Mouse (Mus musculus) large intestine, adult 2 months (tissue): ENCODE results near the gene Cyb5d2. TPM values are rescaled to one million over a fixed set of nuclear protein-coding genes. Genes with fewer than 3 reads are reported as not detected.

Experiments used
- DNase-seq: peaks from one replicate; pipeline ENCODE4 v3.0.0-alpha.2; 2012; ENCODE audit warnings: low read depth, low spot score
- WGBS: fragments of 180-500 bp; shearing (Covaris S2); methylation state at CpG from one replicate; pipeline ENCODE4 v1.1.7; 2018; 5-methylcytosine and 5-hydroxymethylcytosine counted together
- polyA plus RNA-seq: library from polyadenylated mRNA; depleted of rRNA; stranded (reverse); fragments of >200 nt; gene quantifications from 2 replicates; pipeline ENCODE4 v1.2.3, GENCODE M21; 2012; rRNA removed

Cyb5d2 gene
- polyA plus RNA-seq, result 3.9 and 5.8 TPM in 2 replicates

GRCm38 (mm10) chr11:72795455-72796295 is at the start of gene Cyb5d2, which contains the start of gene Zzef1:
Gene Cyb5d2 (minus strand): TSS chr11:72796142.
Gene Zzef1 (plus strand): TSS chr11:72796226.
- DNase-seq, result peak; percentile 94
- under 1% methylated on average over 69 of the region's 69 CpGs for WGBS

GRCm38 (mm10) chr11:72845526-72845925 is 49.6 kb upstream of the Cyb5d2 start:
- no peak for DNase-seq
- WGBS, result 95% methylated on average over 2 of the region's 2 CpGs

GRCm38 (mm10) chr11:72843576-72843975 is 47.6 kb upstream of the Cyb5d2 start:
- peak; percentile 19 for DNase-seq

- WGBS, result 83% methylated on average over 3 of the region's 3 CpGs
- no peak for DNase-seq
Observed at GRCm38 (mm10) chr11:72842731-72843130, 46.8 kb upstream of the Cyb5d2 start.

- 89% methylated on average over 3 of the region's 3 CpGs for WGBS
Observed at GRCm38 (mm10) chr11:72829869-72830268, 33.9 kb upstream of the Cyb5d2 start.

GRCm38 (mm10) chr11:72821041-72821440 is 25.1 kb upstream of the Cyb5d2 start:
- WGBS, result 42% methylated on average over 7 of the region's 7 CpGs
- DNase-seq, result peak; percentile 57

More at GRCm38 (mm10) chr11:72829869-72830268, 33.9 kb upstream of the Cyb5d2 start:
- DNase-seq, result no peak

- no peak for DNase-seq
- 88% methylated on average over 7 of the region's 7 CpGs for WGBS
Observed at GRCm38 (mm10) chr11:72818067-72818466, 22.1 kb upstream of the Cyb5d2 start.

- WGBS, result 67% methylated on average over 1 of the region's 1 CpGs
- no peak for DNase-seq
Observed at GRCm38 (mm10) chr11:72816859-72817258, 20.9 kb upstream of the Cyb5d2 start.

GRCm38 (mm10) chr11:72814188-72814587 is 18.2 kb upstream of the Cyb5d2 start:
- no peak for DNase-seq
- WGBS, result 89% methylated on average over 2 of the region's 2 CpGs

- 94% methylated on average over 5 of the region's 5 CpGs for WGBS
- DNase-seq, result no peak
Observed at GRCm38 (mm10) chr11:72813687-72814086, 17.7 kb upstream of the Cyb5d2 start.

- WGBS, result 33% methylated on average over 4 of the region's 4 CpGs
- DNase-seq, result no peak
Observed at GRCm38 (mm10) chr11:72807992-72808391, 12.1 kb upstream of the Cyb5d2 start.

GRCm38 (mm10) chr11:72806556-72806955 is 10.6 kb upstream of the Cyb5d2 start:
- no peak for DNase-seq
- WGBS, result 46% methylated on average over 2 of the region's 2 CpGs

GRCm38 (mm10) chr11:72805232-72805631 is 9.3 kb upstream of the Cyb5d2 start:
- DNase-seq, result no peak
- WGBS, result 50% methylated on average over 3 of the region's 3 CpGs

- DNase-seq, result no peak
Observed at GRCm38 (mm10) chr11:72804586-72804985, 8.6 kb upstream of the Cyb5d2 start.

- WGBS, result 68% methylated on average over 3 of the region's 3 CpGs
- no peak for DNase-seq
Observed at GRCm38 (mm10) chr11:72803038-72803437, 7.1 kb upstream of the Cyb5d2 start.

GRCm38 (mm10) chr11:72801182-72801581 is 5.2 kb upstream of the Cyb5d2 start:
- no peak for DNase-seq

- no peak for DNase-seq
Observed at GRCm38 (mm10) chr11:72798112-72798511, 2.2 kb upstream of the Cyb5d2 start.

- DNase-seq, result no peak
- 7% methylated on average over 10 of the region's 10 CpGs for WGBS
Observed at GRCm38 (mm10) chr11:72796773-72797338, 914 bp upstream of the Cyb5d2 start.

- WGBS, result under 1% methylated on average over 42 of the region's 42 CpGs
- no peak for DNase-seq
Observed at GRCm38 (mm10) chr11:72796296-72796687, 350 bp upstream of the Cyb5d2 start.

- no peak for DNase-seq
- 13% methylated on average over 14 of the region's 14 CpGs for WGBS
Observed at GRCm38 (mm10) chr11:72795149-72795454, 840 bp downstream of the Cyb5d2 start.

- DNase-seq, result no peak
Observed at GRCm38 (mm10) chr11:72792033-72792432, 3.9 kb downstream of the Cyb5d2 start.
